Mouse (Mus musculus): ENCODE measurements at regions not wholly inside any gene's neighbourhood (a gene's known extent, or its start where the extent isn't known, plus 50 kb on each side); places are given as distances from the start of the nearest gene placed in this dataset.

DNA sequence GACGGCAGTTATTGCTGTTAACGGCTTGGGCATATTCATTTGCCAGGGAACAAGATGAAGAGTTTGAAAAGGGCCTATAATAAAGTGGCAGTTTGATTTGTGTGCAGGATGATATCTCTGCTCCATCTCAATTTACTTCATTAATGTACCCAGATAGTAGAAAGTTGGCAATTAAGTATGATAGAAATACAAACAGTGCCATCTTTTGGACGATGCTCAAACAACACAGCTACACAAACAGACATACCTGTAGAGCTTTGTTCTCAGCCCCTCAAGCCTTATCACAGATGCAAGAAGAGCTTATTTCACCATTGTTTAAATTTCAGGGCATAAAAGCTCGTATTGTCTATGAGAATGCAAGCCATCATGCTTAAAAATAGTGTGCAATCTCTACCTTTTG, 82.2 kb downstream of the Tnfsf11 start:
- Histone ChIP-seq H3K4me3 (replicated peaks; ENCODE audit: low read length) (no peak overlapping the region), H3K4me2 (ENCODE audit: low read depth, low read length) (no peak overlapping the region), H3K36me3 (ENCODE audit: control insufficient read depth, insufficient read depth, low read length) (no peaks in the 10 kb centered on the region), H3K27me3 (ENCODE audit: control insufficient read depth, insufficient read depth, low read length) (no peaks in the 10 kb centered on the region), H3K9ac (ENCODE audit: low read length) (no peak overlapping the region), H3K4me1 (ENCODE audit: control insufficient read depth, insufficient read depth, low read length) (no peaks in the 10 kb centered on the region), H3K27ac (ENCODE audit: low read length) (no peak overlapping the region), H3K9me3 (replicated peaks; ENCODE audit: control insufficient read depth, low read length) (no peaks in the 10 kb centered on the region)
- ATAC-seq (ENCODE audit: insufficient read depth, low FRiP score): no peak
- 57% methylated on average over 4 of the region's 4 CpGs for WGBS

GRCm38 (mm10) chr14:78216229-78216963, 91.4 kb downstream of the Tnfsf11 start:
- Histone ChIP-seq H3K4me3 (replicated peaks; ENCODE audit: low read length) (no peak overlapping the region), H3K9me3 (replicated peaks; ENCODE audit: control insufficient read depth, low read length) (no peaks in the 10 kb centered on the region), H3K27ac (ENCODE audit: low read length) (no peak overlapping the region), H3K36me3 (ENCODE audit: control insufficient read depth, insufficient read depth, low read length) (no peaks in the 10 kb centered on the region), H3K27me3 (ENCODE audit: control insufficient read depth, insufficient read depth, low read length) (no peaks in the 10 kb centered on the region), H3K4me1 (ENCODE audit: control insufficient read depth, insufficient read depth, low read length) (peaks cover 3% of the 10 kb centered on the region; the same call in 1 of the 2 replicates), H3K9ac (ENCODE audit: low read length) (no peak overlapping the region), H3K4me2 (ENCODE audit: low read depth, low read length) (no peak overlapping the region)
- 48% methylated on average over 15 of the region's 15 CpGs for WGBS
- ATAC-seq (ENCODE audit: insufficient read depth, low FRiP score): no peak

DNA sequence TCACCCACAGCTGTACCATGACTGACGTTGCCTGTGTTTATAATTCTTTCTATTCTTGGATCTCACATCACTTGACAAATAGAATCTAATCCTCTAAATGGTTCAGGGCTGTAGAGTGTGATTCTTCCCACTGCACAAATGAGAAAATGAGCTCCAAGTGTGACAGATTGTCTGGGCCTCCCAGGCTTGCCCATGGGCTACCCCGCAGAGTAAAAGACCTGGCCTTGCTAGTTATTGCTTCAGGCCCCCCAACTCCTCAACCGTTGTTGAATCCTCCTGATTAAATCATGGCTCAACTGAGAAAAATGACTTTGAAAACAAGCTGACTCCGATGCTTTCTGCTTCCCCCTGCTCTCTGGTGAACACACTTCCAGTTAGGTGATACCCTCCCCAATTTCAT, 92.4 kb downstream of the Tnfsf11 start:
- Histone ChIP-seq H3K9me3 (replicated peaks; ENCODE audit: control insufficient read depth, low read length) (no peaks in the 10 kb centered on the region), H3K27ac (ENCODE audit: low read length) (no peak overlapping the region), H3K4me2 (ENCODE audit: low read depth, low read length) (no peak overlapping the region), H3K9ac (ENCODE audit: low read length) (no peak overlapping the region), H3K36me3 (ENCODE audit: control insufficient read depth, insufficient read depth, low read length) (no peaks in the 10 kb centered on the region), H3K27me3 (ENCODE audit: control insufficient read depth, insufficient read depth, low read length) (no peaks in the 10 kb centered on the region), H3K4me3 (replicated peaks; ENCODE audit: low read length) (no peak overlapping the region), H3K4me1 (ENCODE audit: control insufficient read depth, insufficient read depth, low read length) (peaks cover 3% of the 10 kb centered on the region; the same call in 1 of the 2 replicates)
- WGBS: 44% methylated on average over 4 of the region's 4 CpGs
- ATAC-seq (ENCODE audit: insufficient read depth, low FRiP score): peak; percentile 33; the same call in 1 of the 2 replicates

DNA sequence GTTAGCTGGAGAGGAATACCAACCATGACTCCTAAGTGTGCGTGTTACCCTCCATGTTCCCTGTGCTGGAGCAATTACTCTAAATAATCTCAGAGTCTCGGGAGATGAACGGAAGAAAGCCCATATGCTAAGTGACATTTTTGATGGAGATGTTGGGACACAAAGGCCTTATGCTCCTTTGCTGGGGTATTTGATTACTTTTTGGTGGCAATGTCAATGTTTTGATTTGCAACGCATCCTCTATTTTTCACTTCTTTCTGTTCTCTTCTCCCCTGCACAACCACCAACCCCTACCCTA, 103.3 kb downstream of the Tnfsf11 start:
- H3K9me3 ChIP-seq (replicated peaks; ENCODE audit: control insufficient read depth, low read length): no peaks in the 10 kb centered on the region
- no peaks in the 10 kb centered on the region for H3K4me1 ChIP-seq (ENCODE audit: control insufficient read depth, insufficient read depth, low read length)
- 88% methylated on average over 4 of the region's 4 CpGs for WGBS
- no peak overlapping the region for H3K4me2 ChIP-seq (ENCODE audit: low read depth, low read length)
- H3K27me3 ChIP-seq (ENCODE audit: control insufficient read depth, insufficient read depth, low read length): no peaks in the 10 kb centered on the region
- no peak overlapping the region for H3K9ac ChIP-seq (ENCODE audit: low read length)
- no peak overlapping the region for H3K27ac ChIP-seq (ENCODE audit: low read length)
- no peak overlapping the region for H3K4me3 ChIP-seq (replicated peaks; ENCODE audit: low read length)
- ATAC-seq (ENCODE audit: insufficient read depth, low FRiP score): no peak
- H3K36me3 ChIP-seq (ENCODE audit: control insufficient read depth, insufficient read depth, low read length): no peaks in the 10 kb centered on the region

DNA sequence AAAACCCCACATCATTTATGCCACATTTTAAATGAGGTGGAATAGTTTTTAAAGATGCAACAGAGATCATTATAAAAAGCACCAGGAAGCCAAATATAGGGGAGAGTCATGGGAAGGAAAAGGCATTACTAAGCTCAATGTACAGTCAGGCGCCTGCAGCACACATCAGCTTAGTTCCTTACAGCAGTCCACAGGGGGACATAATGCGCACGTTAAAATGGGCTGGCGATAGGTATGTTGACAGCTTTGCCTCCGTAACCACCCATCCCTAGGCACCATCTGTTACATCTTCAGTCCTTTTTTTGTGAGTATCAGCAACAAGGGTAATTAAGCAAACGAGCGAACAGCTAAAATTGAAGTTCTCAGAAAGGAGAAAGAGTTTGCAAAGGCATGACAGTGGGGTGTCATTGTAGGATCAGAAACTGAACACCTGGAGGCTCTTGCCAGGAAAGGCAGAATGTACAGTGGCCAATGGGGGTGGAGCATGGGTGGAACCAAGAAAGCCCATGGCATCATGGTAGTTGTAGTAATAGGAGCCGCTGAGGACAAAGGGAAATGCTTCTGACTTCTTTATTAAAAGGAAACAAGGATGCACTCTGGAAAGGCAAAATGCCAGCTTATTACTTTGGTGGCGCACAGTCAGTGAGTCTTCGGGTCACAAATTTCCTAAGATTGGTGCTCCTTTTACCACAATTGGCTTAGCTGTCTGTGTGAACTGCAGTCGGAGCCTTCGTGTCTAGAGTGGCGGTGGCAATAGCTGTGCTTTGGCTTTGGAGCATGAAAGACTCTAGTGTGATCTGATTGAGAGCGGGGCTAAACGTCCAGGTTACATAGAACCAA, 103.9 kb downstream of the Tnfsf11 start:
- H3K9ac ChIP-seq (ENCODE audit: low read length): no peak overlapping the region
- no peaks in the 10 kb centered on the region for H3K9me3 ChIP-seq (replicated peaks; ENCODE audit: control insufficient read depth, low read length)
- WGBS: 82% methylated on average over 15 of the region's 15 CpGs
- no peak overlapping the region for H3K27ac ChIP-seq (ENCODE audit: low read length)
- H3K4me2 ChIP-seq (ENCODE audit: low read depth, low read length): no peak overlapping the region
- H3K4me1 ChIP-seq (ENCODE audit: control insufficient read depth, insufficient read depth, low read length): no peaks in the 10 kb centered on the region
- no peak for ATAC-seq (ENCODE audit: insufficient read depth, low FRiP score)
- H3K4me3 ChIP-seq (replicated peaks; ENCODE audit: low read length): no peak overlapping the region
- no peaks in the 10 kb centered on the region for H3K27me3 ChIP-seq (ENCODE audit: control insufficient read depth, insufficient read depth, low read length)
- H3K36me3 ChIP-seq (ENCODE audit: control insufficient read depth, insufficient read depth, low read length): no peaks in the 10 kb centered on the region

DNA sequence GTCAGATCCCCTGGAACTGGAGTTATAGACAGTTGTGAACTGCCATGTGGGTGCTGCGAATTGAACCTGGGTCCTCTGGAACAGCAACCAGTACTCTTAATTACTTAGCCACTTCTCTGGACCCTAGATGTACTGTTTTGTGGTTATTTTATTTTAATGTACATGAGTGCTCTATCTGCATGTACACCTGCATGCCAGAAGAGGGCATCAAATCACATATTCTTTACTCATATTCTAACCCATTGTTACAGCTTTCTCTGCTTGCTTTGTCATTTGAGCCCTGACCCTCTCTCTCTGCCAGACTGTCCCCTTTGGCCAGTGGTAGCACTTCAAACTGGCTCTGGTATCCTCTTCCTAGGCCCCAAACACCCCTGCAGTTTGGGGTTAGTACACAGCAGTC, 105.1 kb downstream of the Tnfsf11 start:
- Histone ChIP-seq H3K9ac (ENCODE audit: low read length) (no peak overlapping the region), H3K4me3 (replicated peaks; ENCODE audit: low read length) (no peak overlapping the region), H3K36me3 (ENCODE audit: control insufficient read depth, insufficient read depth, low read length) (no peaks in the 10 kb centered on the region), H3K4me2 (ENCODE audit: low read depth, low read length) (no peak overlapping the region), H3K27me3 (ENCODE audit: control insufficient read depth, insufficient read depth, low read length) (no peaks in the 10 kb centered on the region), H3K27ac (ENCODE audit: low read length) (no peak overlapping the region), H3K9me3 (replicated peaks; ENCODE audit: control insufficient read depth, low read length) (no peaks in the 10 kb centered on the region), H3K4me1 (ENCODE audit: control insufficient read depth, insufficient read depth, low read length) (no peaks in the 10 kb centered on the region)
- 73% methylated on average over 1 of the region's 1 CpGs for WGBS
- no peak for ATAC-seq (ENCODE audit: insufficient read depth, low FRiP score)

DNA sequence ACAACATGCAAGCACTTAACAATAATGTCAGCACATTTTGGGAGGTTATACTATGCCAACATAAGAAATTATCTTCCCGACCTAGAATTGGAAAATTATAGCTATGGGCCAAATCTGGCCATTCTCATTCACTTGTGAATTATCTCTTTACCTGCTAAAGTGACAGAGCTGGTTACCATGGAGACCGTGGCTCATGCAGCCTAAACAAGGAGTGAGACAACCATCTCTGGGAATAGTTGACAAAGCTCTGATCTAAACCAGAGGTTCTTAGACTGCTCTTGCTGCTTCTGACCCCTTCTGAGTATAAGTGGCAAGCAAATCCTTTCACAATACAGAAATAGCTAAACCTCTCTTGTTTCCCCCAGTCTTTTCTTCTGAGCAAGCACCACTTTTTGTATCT, 108.7 kb upstream of the Fam216b start:
- Histone ChIP-seq H3K9me3 (replicated peaks; ENCODE audit: control insufficient read depth, low read length) (no peaks in the 10 kb centered on the region), H3K27me3 (ENCODE audit: control insufficient read depth, insufficient read depth, low read length) (no peaks in the 10 kb centered on the region), H3K36me3 (ENCODE audit: control insufficient read depth, insufficient read depth, low read length) (no peaks in the 10 kb centered on the region), H3K4me1 (ENCODE audit: control insufficient read depth, insufficient read depth, low read length) (no peaks in the 10 kb centered on the region), H3K27ac (ENCODE audit: low read length) (no peak overlapping the region), H3K9ac (ENCODE audit: low read length) (no peak overlapping the region), H3K4me3 (replicated peaks; ENCODE audit: low read length) (no peak overlapping the region), H3K4me2 (ENCODE audit: low read depth, low read length) (no peak overlapping the region)
- 77% methylated on average over 2 of the region's 2 CpGs for WGBS
- no peak for ATAC-seq (ENCODE audit: insufficient read depth, low FRiP score)

GRCm38 (mm10) chr14:78179576-78179975, 90.8 kb upstream of the Fam216b start:
- Histone ChIP-seq H3K4me1 (ENCODE audit: control insufficient read depth, insufficient read depth, low read length) (no peaks in the 10 kb centered on the region), H3K27me3 (ENCODE audit: control insufficient read depth, insufficient read depth, low read length) (no peaks in the 10 kb centered on the region), H3K36me3 (ENCODE audit: control insufficient read depth, insufficient read depth, low read length) (no peaks in the 10 kb centered on the region), H3K4me3 (replicated peaks; ENCODE audit: low read length) (no peak overlapping the region), H3K9me3 (replicated peaks; ENCODE audit: control insufficient read depth, low read length) (no peaks in the 10 kb centered on the region), H3K4me2 (ENCODE audit: low read depth, low read length) (no peak overlapping the region), H3K27ac (ENCODE audit: low read length) (no peak overlapping the region), H3K9ac (ENCODE audit: low read length) (no peak overlapping the region)
- WGBS: 51% methylated on average over 6 of the region's 6 CpGs
- ATAC-seq (ENCODE audit: insufficient read depth, low FRiP score): no peak

DNA sequence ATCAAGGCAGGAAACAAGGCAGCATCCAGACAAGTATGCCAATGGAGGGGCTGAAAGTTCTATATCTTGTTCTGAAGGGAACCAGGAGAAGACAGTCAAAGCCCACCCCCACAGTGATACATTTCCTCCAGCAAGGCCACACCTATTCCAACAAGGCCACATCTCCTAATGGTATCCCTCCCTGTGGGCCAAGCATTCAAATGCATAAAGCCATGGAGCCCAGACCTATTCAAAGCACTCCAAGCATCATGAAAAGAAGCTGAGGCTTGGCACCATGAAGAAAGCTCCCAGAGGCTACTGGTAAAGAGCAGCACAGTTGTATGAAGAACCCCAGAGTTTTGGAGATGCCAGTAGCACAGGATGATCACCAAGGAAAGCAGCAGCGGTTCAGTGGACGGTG, 84.6 kb upstream of the Fam216b start:
- no peaks in the 10 kb centered on the region for H3K9me3 ChIP-seq (replicated peaks; ENCODE audit: control insufficient read depth, low read length)
- WGBS: 94% methylated on average over 2 of the region's 2 CpGs
- H3K4me2 ChIP-seq (ENCODE audit: low read depth, low read length): no peak overlapping the region
- no peaks in the 10 kb centered on the region for H3K27me3 ChIP-seq (ENCODE audit: control insufficient read depth, insufficient read depth, low read length)
- no peak overlapping the region for H3K9ac ChIP-seq (ENCODE audit: low read length)
- no peak overlapping the region for H3K27ac ChIP-seq (ENCODE audit: low read length)
- no peak for ATAC-seq (ENCODE audit: insufficient read depth, low FRiP score)
- H3K36me3 ChIP-seq (ENCODE audit: control insufficient read depth, insufficient read depth, low read length): no peaks in the 10 kb centered on the region
- H3K4me3 ChIP-seq (replicated peaks; ENCODE audit: low read length): no peak overlapping the region
- no peaks in the 10 kb centered on the region for H3K4me1 ChIP-seq (ENCODE audit: control insufficient read depth, insufficient read depth, low read length)

Measured in stomach, embryonic 16.5 days (tissue).